Mouse (Mus musculus): Measurements from ENCODE around the gene Cadm3.

GRCm38 (mm10) chr1:173322249-173322627 lies 45.3 kb downstream of the Cadm3 start:
- TF ChIP-seq CTCF (IDR thresholded peaks at IDR 0.05; ENCODE audit: insufficient read depth, low read length) (no peak), POLR2A (IDR thresholded peaks at IDR 0.05; ENCODE audit: borderline replicate concordance, extremely low read depth, low read depth, low read length) (no peak)
